Mouse (Mus musculus): Measurements from ENCODE around the gene Erc2.

- TF ChIP-seq CTCF (IDR thresholded peaks at IDR 0.05; ENCODE audit: low read depth) (no peak), EP300 (IDR thresholded peaks at IDR 0.05; ENCODE audit: low read depth) (no peak)
These were observed 159.0 kb downstream of the Erc2 start for GRCm38 (mm10) chr14:27781221-27781620.

Data from liver, embryonic 14.5 days (tissue).